Mouse (Mus musculus): ENCODE results near the gene Knop1.

GRCm38 (mm10) chr7:118811407-118812106 lies 44.5 kb downstream of the Knop1 start:
- TF ChIP-seq POLR2A (IDR thresholded peaks at IDR 0.05; ENCODE audit: low read depth, low read length), result no peak
- no peak for TF ChIP-seq CTCF (IDR thresholded peaks at IDR 0.05; ENCODE audit: extremely low read depth, insufficient read depth, insufficient read length, insufficient replicate concordance)

All from spleen, adult 2 months (tissue).